Mouse (Mus musculus) kidney, adult 2 months (tissue): ENCODE results near the gene Uaca. TPM values are rescaled to one million over a fixed set of nuclear protein-coding genes. Genes with fewer than 3 reads are reported as not detected.

Experiments
- DNase-seq: peaks from one replicate; pipeline ENCODE4 v3.0.0; 2021
- H3K27ac ChIP-seq: fragments of 200-500 bp; 2 replicates; pipeline ENCODE4 v1.5.1; 2012; ENCODE audit warnings: low read depth, low read length, control low read depth, inconsistent platforms; ENCODE audit not compliant: insufficient read depth
- H3K27me3 ChIP-seq: fragments of 200-500 bp; replicated peaks from 2 replicates; pipeline ENCODE4 v1.6.1; 2012; ENCODE audit warnings: mild to moderate bottlenecking, moderate library complexity, low read length, inconsistent platforms; ENCODE audit not compliant: control insufficient read depth, insufficient read depth
- H3K36me3 ChIP-seq: fragments of 200-500 bp; 2 replicates; pipeline ENCODE4 v1.6.1; 2012; ENCODE audit warnings: mild to moderate bottlenecking, moderate library complexity, low read length, inconsistent platforms; ENCODE audit not compliant: control insufficient read depth, insufficient read depth
- H3K4me1 ChIP-seq: fragments of 200-500 bp; 2 replicates; pipeline ENCODE4 v1.6.1; 2011; ENCODE audit warnings: low read length; ENCODE audit not compliant: control insufficient read depth, insufficient read depth
- H3K4me3 ChIP-seq: fragments of 200-500 bp; 2 replicates; pipeline ENCODE4 v1.5.1; 2011; ENCODE audit warnings: mild to moderate bottlenecking, low read depth, low read length, control low read depth; ENCODE audit not compliant: insufficient read depth
- CTCF ChIP-seq: fragments of 200-500 bp; conservative IDR thresholded peaks from 2 replicates; pipeline ENCODE4 v1.5.1; 2011; ENCODE audit warnings: low read depth, mild to moderate bottlenecking, control low read depth, low read length, moderate library complexity, mixed read lengths; ENCODE audit not compliant: insufficient read depth, insufficient read length
- POLR2A ChIP-seq: fragments of 200-500 bp; IDR thresholded peaks from one replicate; pipeline ENCODE4 v1.6.1; 2011; ENCODE audit warnings: low read depth, low read length, control low read depth
- WGBS: fragments of 180-500 bp; shearing (Covaris S2); methylation state at CpG from one replicate; pipeline ENCODE4 v1.1.7; 2018; 5-methylcytosine and 5-hydroxymethylcytosine counted together
- polyA plus RNA-seq: library from polyadenylated mRNA; depleted of rRNA; stranded (reverse); fragments of >200 nt; gene quantifications from 2 replicates; pipeline ENCODE4 v1.2.3, GENCODE M21; 2012

The Uaca gene
- polyA plus RNA-seq, 1 experiment = 16.4 TPM

DNA sequence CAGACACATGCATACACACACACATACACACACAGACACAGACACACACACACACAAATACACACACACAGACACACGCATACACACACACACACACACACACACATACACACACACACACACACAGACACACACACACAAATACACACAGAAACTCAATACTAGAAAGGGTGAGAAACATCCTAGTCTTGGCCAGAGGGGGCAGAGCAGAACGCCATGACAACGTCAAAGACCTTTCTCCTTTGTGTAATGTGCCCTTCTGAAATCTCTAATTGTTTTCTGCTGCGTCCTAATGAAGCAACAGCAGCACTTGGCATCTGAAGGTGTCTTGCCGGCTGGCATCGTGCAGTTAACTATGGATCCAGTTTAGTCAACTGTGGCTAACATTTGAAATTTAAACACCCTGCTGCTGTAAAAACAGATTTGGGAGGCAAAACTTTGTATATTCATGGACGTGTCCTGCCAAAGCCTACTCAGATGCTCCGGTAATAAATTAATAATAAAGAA, 83.8 kb downstream of the Uaca start:
- TF ChIP-seq CTCF (no peak), POLR2A (no peak)
- WGBS = 73% methylated on average over 8 of the region's 8 CpGs
- no peaks in the 10 kb centered on the region for H3K4me1 ChIP-seq
- H3K27me3 ChIP-seq = no peaks in the 10 kb centered on the region
- no peak overlapping the region for H3K27ac ChIP-seq
- peaks cover 2% of the 10 kb centered on the region; the same call in 1 of the 2 replicates for H3K36me3 ChIP-seq
- no peak overlapping the region for H3K4me3 ChIP-seq
- no peak for DNase-seq

GRCm38 (mm10) chr9:60878630-60879029, 84.3 kb downstream of the Uaca start:
- TF ChIP-seq CTCF = no peak
- no peak for TF ChIP-seq POLR2A
- no peak for DNase-seq
- 64% methylated on average over 3 of the region's 3 CpGs for WGBS
- H3K4me3 ChIP-seq = no peak overlapping the region
- no peaks in the 10 kb centered on the region for H3K4me1 ChIP-seq
- H3K27me3 ChIP-seq = no peaks in the 10 kb centered on the region
- H3K36me3 ChIP-seq = peaks cover 2% of the 10 kb centered on the region; the same call in 1 of the 2 replicates
- H3K27ac ChIP-seq = no peak overlapping the region

- peaks cover 2% of the 10 kb centered on the region; the same call in 1 of the 2 replicates for H3K36me3 ChIP-seq
- no peak overlapping the region for H3K4me3 ChIP-seq
- no peak for DNase-seq
- H3K4me1 ChIP-seq = no peaks in the 10 kb centered on the region
- H3K27ac ChIP-seq = no peak overlapping the region
- TF ChIP-seq CTCF (no peak), POLR2A (no peak)
- WGBS = 64% methylated on average over 6 of the region's 6 CpGs
- no peaks in the 10 kb centered on the region for H3K27me3 ChIP-seq
Measured at GRCm38 (mm10) chr9:60885148-60885547, 90.8 kb downstream of the Uaca start.

- no peak overlapping the region for H3K4me3 ChIP-seq
- H3K27me3 ChIP-seq = no peaks in the 10 kb centered on the region
- TF ChIP-seq CTCF = no peak
- no peak for TF ChIP-seq POLR2A
- no peak overlapping the region for H3K27ac ChIP-seq
- WGBS = 62% methylated on average over 18 of the region's 18 CpGs
- H3K4me1 ChIP-seq = no peaks in the 10 kb centered on the region
- DNase-seq = no peak
- H3K36me3 ChIP-seq = peaks cover 2% of the 10 kb centered on the region; the same call in 1 of the 2 replicates
Measured at GRCm38 (mm10) chr9:60886431-60887371, 92.4 kb downstream of the Uaca start.

GRCm38 (mm10) chr9:60887389-60887811, 93.1 kb downstream of the Uaca start:
- H3K4me3 ChIP-seq = no peak overlapping the region
- 55% methylated on average over 9 of the region's 9 CpGs for WGBS
- H3K27ac ChIP-seq = no peak overlapping the region
- peaks cover 2% of the 10 kb centered on the region; the same call in 1 of the 2 replicates for H3K36me3 ChIP-seq
- TF ChIP-seq CTCF (no peak), POLR2A (no peak)
- no peaks in the 10 kb centered on the region for H3K27me3 ChIP-seq
- no peaks in the 10 kb centered on the region for H3K4me1 ChIP-seq
- DNase-seq = peak; percentile 51

DNA sequence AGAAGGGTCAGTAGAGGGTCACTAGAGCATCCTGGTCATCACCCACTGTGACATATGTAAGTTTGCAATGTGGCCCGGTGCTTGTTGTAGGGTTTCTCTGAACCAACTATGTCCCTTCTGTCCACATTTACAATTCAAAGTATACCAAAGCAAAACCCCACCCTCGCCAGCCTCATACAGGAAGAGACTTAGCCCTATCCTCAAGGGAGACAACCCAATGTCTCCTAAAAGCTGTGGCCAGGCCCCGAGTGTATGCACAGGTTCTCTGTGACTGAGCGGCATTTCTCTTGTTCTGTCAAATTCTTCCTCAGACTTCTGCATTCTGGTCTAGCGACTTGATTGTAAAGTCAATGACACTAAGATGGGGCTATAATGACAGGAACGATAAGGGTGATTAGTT, 99.2 kb downstream of the Uaca start:
- no peaks in the 10 kb centered on the region for H3K27me3 ChIP-seq
- H3K4me1 ChIP-seq = no peaks in the 10 kb centered on the region
- 84% methylated on average over 6 of the region's 6 CpGs for WGBS
- no peak overlapping the region for H3K4me3 ChIP-seq
- TF ChIP-seq POLR2A = no peak
- no peak for TF ChIP-seq CTCF
- H3K27ac ChIP-seq = no peak overlapping the region
- H3K36me3 ChIP-seq = no peaks in the 10 kb centered on the region
- no peak for DNase-seq

- WGBS = 35% methylated on average over 8 of the region's 8 CpGs
- TF ChIP-seq POLR2A (no peak), CTCF (peak; percentile 89)
- no peak overlapping the region for H3K27ac ChIP-seq
- no peaks in the 10 kb centered on the region for H3K4me1 ChIP-seq
- DNase-seq = peak; percentile 59
- H3K27me3 ChIP-seq = no peaks in the 10 kb centered on the region
- H3K36me3 ChIP-seq = no peaks in the 10 kb centered on the region
- no peak overlapping the region for H3K4me3 ChIP-seq
Measured at GRCm38 (mm10) chr9:60895486-60896110, 101.3 kb downstream of the Uaca start.
